Mouse (Mus musculus): ENCODE data around the gene Gm49337. TPM values are rescaled to one million over a fixed set of nuclear protein-coding genes. Genes with fewer than 3 reads are reported as not detected.

The Gm49337 gene
- total and polyA plus RNA-seq, 3 experiments, result not detected

DNA sequence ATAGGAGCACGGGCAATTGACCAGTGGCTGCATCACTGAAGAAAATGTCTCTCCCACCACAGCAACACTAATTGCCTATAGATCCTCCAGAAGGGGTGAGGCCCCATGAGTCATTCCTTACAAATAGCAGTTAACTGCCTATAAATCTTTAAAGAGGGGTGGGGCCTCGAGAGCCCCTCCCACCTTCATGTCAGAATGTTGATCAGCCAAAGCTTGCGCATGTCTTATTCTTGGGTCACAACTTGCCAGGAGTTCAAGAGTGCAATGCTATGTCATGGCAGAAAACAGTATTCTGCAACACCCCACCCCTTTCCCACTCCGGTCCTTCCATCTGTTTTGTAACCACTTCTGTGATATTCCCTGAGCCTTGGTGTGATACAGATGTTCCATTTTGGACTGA, 33.3 kb downstream of the Gm49337 start:
- no peak overlapping the region for H3K9ac ChIP-seq (ENCODE audit: control insufficient read depth, low read depth, low read length, poor library complexity, severe bottlenecking)
- TF ChIP-seq ETS1 (IDR thresholded peaks at IDR 0.05; ENCODE audit: low read depth, low read length) (no peak), ZC3H11A (IDR thresholded peaks at IDR 0.05; ENCODE audit: low read depth, low read length) (no peak), GATA1 (IDR thresholded peaks at IDR 0.05; ENCODE audit: low read depth, low read length) (no peak), HCFC1 (IDR thresholded peaks at IDR 0.05; ENCODE audit: low read depth, low read length) (no peak), GABPA (IDR thresholded peaks at IDR 0.05; ENCODE audit: low read depth, low read length) (no peak), MAFK (IDR thresholded peaks at IDR 0.05; ENCODE audit: borderline replicate concordance, low read depth, low read length) (no peak), POLR2AphosphoS2 (IDR thresholded peaks at IDR 0.05; ENCODE audit: low read length) (no peak), ZNF384 (IDR thresholded peaks at IDR 0.05; ENCODE audit: low read depth, low read length) (no peak), RCOR1 (IDR thresholded peaks at IDR 0.05; ENCODE audit: low read depth, low read length) (no peak), ZKSCAN1 (IDR thresholded peaks at IDR 0.05; ENCODE audit: low read depth, low read length) (no peak)
- H3K4me1 ChIP-seq (ENCODE audit: control insufficient read depth in 1 of 2, insufficient read depth in 2 of 2, low read length in 2 of 2), result no peaks in the 10 kb centered on the region; a peak in 1 of 4 replicates
- no peaks in the 10 kb centered on the region for H3K9me3 ChIP-seq (replicated peaks; ENCODE audit: insufficient read depth, low read length)
- no peaks in the 10 kb centered on the region for H3K27me3 ChIP-seq (ENCODE audit: control insufficient read depth in 1 of 2, insufficient read depth in 2 of 2, low read length in 2 of 2)
- H3K4me3 ChIP-seq (ENCODE audit: control insufficient read depth in 1 of 2, insufficient read depth in 1 of 2, low read depth in 2 of 2, low read length in 2 of 2), result no peak overlapping the region
- no peaks in the 10 kb centered on the region for H3K36me3 ChIP-seq (ENCODE audit: control insufficient read depth in 1 of 2, insufficient read depth in 2 of 2, low read length in 2 of 2)
- no peak overlapping the region for H3K27ac ChIP-seq (ENCODE audit: control insufficient read depth, low read depth, low read length)
- DNase-seq (ENCODE audit: low read depth, low spot score), result no peak
- no peaks in the 10 kb centered on the region for H3K79me2 ChIP-seq (ENCODE audit: control insufficient read depth, insufficient read depth, low read length, poor library complexity)

DNA sequence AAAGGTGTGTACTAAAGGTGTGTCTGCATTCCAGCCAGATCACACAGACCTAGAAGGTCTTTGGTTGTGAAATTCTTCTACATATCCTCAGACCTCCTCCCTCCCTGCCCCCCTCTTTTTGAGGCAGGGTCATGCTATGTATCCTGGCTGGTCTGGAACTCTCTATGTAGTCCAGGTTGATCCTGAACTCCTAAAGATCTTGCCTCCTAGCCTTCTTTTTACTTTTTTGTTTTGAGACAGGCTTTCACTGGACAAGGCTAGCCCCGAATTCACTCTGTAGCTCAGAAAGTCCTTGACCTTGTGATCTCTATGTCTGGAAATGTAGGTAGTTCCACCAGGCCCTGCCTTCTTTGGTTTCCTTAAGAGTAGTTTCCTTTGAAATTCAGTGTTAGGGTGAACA, 35.7 kb downstream of the Gm49337 start:
- no peaks in the 10 kb centered on the region for H3K9me3 ChIP-seq (replicated peaks; ENCODE audit: insufficient read depth, low read length)
- H3K4me1 ChIP-seq (ENCODE audit: control insufficient read depth in 1 of 2, insufficient read depth in 2 of 2, low read length in 2 of 2), result peaks cover 0 to 3% of the 10 kb centered on the region in 2 experiments; a peak in 2 of 4 replicates
- no peak overlapping the region for H3K9ac ChIP-seq (ENCODE audit: control insufficient read depth, low read depth, low read length, poor library complexity, severe bottlenecking)
- H3K79me2 ChIP-seq (ENCODE audit: control insufficient read depth, insufficient read depth, low read length, poor library complexity), result no peaks in the 10 kb centered on the region
- H3K27me3 ChIP-seq (ENCODE audit: control insufficient read depth in 1 of 2, insufficient read depth in 2 of 2, low read length in 2 of 2), result no peaks in the 10 kb centered on the region
- TF ChIP-seq ZKSCAN1 (IDR thresholded peaks at IDR 0.05; ENCODE audit: low read depth, low read length) (no peak), POLR2A (IDR thresholded peaks at IDR 0.05; ENCODE audit: control insufficient read depth in 1 of 2, insufficient read depth in 1 of 2, low read depth in 1 of 2, low read length in 2 of 2, poor library complexity in 1 of 2) (no peak), POLR2AphosphoS5 (IDR thresholded peaks at IDR 0.05; ENCODE audit: borderline replicate concordance, low read depth, low read length) (no peak), USF1 (IDR thresholded peaks at IDR 0.05; ENCODE audit: low read depth, low read length) (no peak), GATA1 (IDR thresholded peaks at IDR 0.05; ENCODE audit: low read depth, low read length) (no peak), ZNF384 (IDR thresholded peaks at IDR 0.05; ENCODE audit: low read depth, low read length) (no peak), UBTF (IDR thresholded peaks at IDR 0.05; ENCODE audit: borderline replicate concordance, insufficient read depth, low read depth, low read length) (no peak), ELF1 (IDR thresholded peaks at IDR 0.05; ENCODE audit: low read depth, low read length) (no peak), MAX (IDR thresholded peaks at IDR 0.05; ENCODE audit: low read length) (no peak), RAD21 (IDR thresholded peaks at IDR 0.05; ENCODE audit: low read depth, low read length) (no peak), MXI1 (IDR thresholded peaks at IDR 0.05; ENCODE audit: low read depth, low read length) (no peak), RCOR1 (IDR thresholded peaks at IDR 0.05; ENCODE audit: low read depth, low read length) (no peak)
- no peak for DNase-seq (ENCODE audit: low read depth, low spot score)
- no peak overlapping the region for H3K27ac ChIP-seq (ENCODE audit: control insufficient read depth, low read depth, low read length)
- H3K36me3 ChIP-seq (ENCODE audit: control insufficient read depth in 1 of 2, insufficient read depth in 2 of 2, low read length in 2 of 2), result peaks cover 0 to 11% of the 10 kb centered on the region in 2 experiments; a peak in 2 of 4 replicates
- H3K4me3 ChIP-seq (ENCODE audit: control insufficient read depth in 1 of 2, insufficient read depth in 1 of 2, low read depth in 2 of 2, low read length in 2 of 2), result no peak overlapping the region
